Mouse (Mus musculus) hindbrain, embryonic 13.5 days (tissue): ENCODE measurements at regions not wholly inside any gene's neighbourhood (a gene's known extent, or its start where the extent isn't known, plus 50 kb on each side); places are given as distances from the start of the nearest gene placed in this dataset.

Source experiments
- ATAC-seq: fragments of 200-750 bp; cut with Nextera tagmentation; 2 replicates; pipeline ENCODE4 v1.8.0; 2017; ENCODE audit warnings: moderate TSS enrichment; ENCODE audit not compliant: low FRiP score
- H3K27ac ChIP-seq: fragments of 300-500 bp; sonication (generic); 2 replicates; pipeline ENCODE4 v1.5.1; 2015; ENCODE audit warnings: inconsistent platforms, mild to moderate bottlenecking, moderate library complexity
- H3K27me3 ChIP-seq: fragments of 300-500 bp; sonication (generic); 2 replicates; pipeline ENCODE4 v1.6.1; 2015; ENCODE audit warnings: mild to moderate bottlenecking, inconsistent platforms
- H3K36me3 ChIP-seq: fragments of 300-500 bp; sonication (generic); 2 replicates; pipeline ENCODE4 v1.6.1; 2015; ENCODE audit warnings: mild to moderate bottlenecking, inconsistent platforms
- H3K4me1 ChIP-seq: fragments of 300-500 bp; sonication (generic); replicated peaks from 2 replicates; pipeline ENCODE4 v1.6.1; 2015; ENCODE audit warnings: inconsistent platforms
- H3K4me2 ChIP-seq: fragments of 300-500 bp; sonication (generic); 2 replicates; pipeline ENCODE4 v1.6.1; 2015; ENCODE audit warnings: inconsistent platforms, mild to moderate bottlenecking, moderate library complexity
- H3K4me3 ChIP-seq: fragments of 300-500 bp; sonication (generic); 2 replicates; pipeline ENCODE4 v1.5.1; 2015; ENCODE audit warnings: mild to moderate bottlenecking, inconsistent platforms
- H3K9ac ChIP-seq: fragments of 300-500 bp; sonication (generic); 2 replicates; pipeline ENCODE4 v1.6.1; 2015; ENCODE audit warnings: mild to moderate bottlenecking, inconsistent platforms
- H3K9me3 ChIP-seq: fragments of 300-500 bp; sonication (generic); 2 replicates; pipeline ENCODE4 v1.6.1; 2016; ENCODE audit warnings: inconsistent platforms
- WGBS: fragments of 180-500 bp; shearing (Covaris S2); methylation state at CpG from one replicate; pipeline ENCODE4 v1.1.7; 2015; 5-methylcytosine and 5-hydroxymethylcytosine counted together

GRCm38 (mm10) chr8:41820605-41821395, 403.9 kb upstream of the Frg1 start:
- no peaks in the 10 kb centered on the region for H3K27me3 ChIP-seq
- H3K4me3 ChIP-seq, result no peak overlapping the region
- H3K9me3 ChIP-seq, result no peaks in the 10 kb centered on the region
- no peak overlapping the region for H3K9ac ChIP-seq
- ATAC-seq, result no peak
- no peak overlapping the region for H3K4me2 ChIP-seq
- 84% methylated on average over 4 of the region's 4 CpGs for WGBS
- H3K36me3 ChIP-seq, result no peaks in the 10 kb centered on the region
- no peaks in the 10 kb centered on the region for H3K4me1 ChIP-seq
- no peak overlapping the region for H3K27ac ChIP-seq

GRCm38 (mm10) chr8:41818577-41818976, 401.7 kb upstream of the Frg1 start:
- WGBS, result 69% methylated on average over 5 of the region's 5 CpGs

GRCm38 (mm10) chr8:41818079-41818478, 401.2 kb upstream of the Frg1 start:
- Histone ChIP-seq H3K27ac (no peak overlapping the region), H3K36me3 (no peaks in the 10 kb centered on the region), H3K4me1 (no peaks in the 10 kb centered on the region), H3K9ac (no peak overlapping the region), H3K4me3 (no peak overlapping the region), H3K4me2 (no peak overlapping the region), H3K27me3 (no peaks in the 10 kb centered on the region), H3K9me3 (no peaks in the 10 kb centered on the region)
- 81% methylated on average over 1 of the region's 1 CpGs for WGBS
- no peak for ATAC-seq

More at GRCm38 (mm10) chr8:41818577-41818976, 401.7 kb upstream of the Frg1 start:
- H3K9ac ChIP-seq, result no peak overlapping the region
- ATAC-seq, result no peak
- H3K9me3 ChIP-seq, result no peaks in the 10 kb centered on the region
- H3K4me3 ChIP-seq, result no peak overlapping the region
- H3K4me2 ChIP-seq, result no peak overlapping the region
- H3K4me1 ChIP-seq, result no peaks in the 10 kb centered on the region
- peak overlapping the region; percentile 44; the same call in 1 of the 2 replicates for H3K27ac ChIP-seq
- no peaks in the 10 kb centered on the region for H3K36me3 ChIP-seq
- H3K27me3 ChIP-seq, result no peaks in the 10 kb centered on the region

GRCm38 (mm10) chr8:41815272-41815671, 398.4 kb upstream of the Frg1 start:
- 88% methylated on average over 3 of the region's 3 CpGs for WGBS
- no peak for ATAC-seq

GRCm38 (mm10) chr8:41795625-41796024, 378.8 kb upstream of the Frg1 start:
- 76% methylated on average over 2 of the region's 2 CpGs for WGBS
- H3K4me3 ChIP-seq, result no peak overlapping the region
- no peaks in the 10 kb centered on the region for H3K27me3 ChIP-seq
- no peaks in the 10 kb centered on the region for H3K9me3 ChIP-seq
- no peak overlapping the region for H3K4me2 ChIP-seq
- no peak for ATAC-seq
- no peaks in the 10 kb centered on the region for H3K4me1 ChIP-seq
- H3K36me3 ChIP-seq, result no peaks in the 10 kb centered on the region
- H3K9ac ChIP-seq, result no peak overlapping the region
- no peak overlapping the region for H3K27ac ChIP-seq

More at GRCm38 (mm10) chr8:41815272-41815671, 398.4 kb upstream of the Frg1 start:
- Histone ChIP-seq H3K9me3 (no peaks in the 10 kb centered on the region), H3K4me1 (no peaks in the 10 kb centered on the region), H3K4me2 (no peak overlapping the region), H3K9ac (no peak overlapping the region), H3K4me3 (no peak overlapping the region), H3K27me3 (no peaks in the 10 kb centered on the region), H3K36me3 (no peaks in the 10 kb centered on the region), H3K27ac (no peak overlapping the region)

GRCm38 (mm10) chr8:41786952-41787861, 370.3 kb upstream of the Frg1 start:
- 0 out of 2 replicates have a peak, but pooled peaks have one; percentile 28 for ATAC-seq
- Histone ChIP-seq H3K9ac (no peak overlapping the region), H3K4me3 (no peak overlapping the region), H3K27me3 (no peaks in the 10 kb centered on the region), H3K36me3 (no peaks in the 10 kb centered on the region), H3K4me1 (0 out of 2 replicates have a peak, but pooled peaks cover 5% of the 10 kb centered on the region), H3K4me2 (no peak overlapping the region), H3K27ac (no peak overlapping the region), H3K9me3 (no peaks in the 10 kb centered on the region)
- WGBS, result 62% methylated on average over 9 of the region's 9 CpGs

GRCm38 (mm10) chr8:41785977-41786376, 369.1 kb upstream of the Frg1 start:
- ATAC-seq, result no peak
- Histone ChIP-seq H3K27me3 (no peaks in the 10 kb centered on the region), H3K9ac (no peak overlapping the region), H3K9me3 (no peaks in the 10 kb centered on the region), H3K4me2 (no peak overlapping the region), H3K4me1 (0 out of 2 replicates have a peak, but pooled peaks cover 5% of the 10 kb centered on the region), H3K36me3 (no peaks in the 10 kb centered on the region), H3K27ac (no peak overlapping the region), H3K4me3 (no peak overlapping the region)
- WGBS, result 63% methylated on average over 2 of the region's 2 CpGs

- Histone ChIP-seq H3K27ac (no peak overlapping the region), H3K27me3 (no peaks in the 10 kb centered on the region), H3K9ac (no peak overlapping the region), H3K36me3 (no peaks in the 10 kb centered on the region), H3K4me1 (0 out of 2 replicates have a peak, but pooled peaks cover 5% of the 10 kb centered on the region), H3K4me3 (no peak overlapping the region), H3K4me2 (no peak overlapping the region), H3K9me3 (no peaks in the 10 kb centered on the region)
- WGBS, result 80% methylated on average over 1 of the region's 1 CpGs
- ATAC-seq, result no peak
Measured at GRCm38 (mm10) chr8:41782837-41783236, 366.0 kb upstream of the Frg1 start.

- Histone ChIP-seq H3K4me2 (no peak overlapping the region), H3K27me3 (no peaks in the 10 kb centered on the region), H3K4me3 (no peak overlapping the region), H3K36me3 (no peaks in the 10 kb centered on the region), H3K9ac (no peak overlapping the region), H3K27ac (no peak overlapping the region), H3K9me3 (no peaks in the 10 kb centered on the region), H3K4me1 (no peaks in the 10 kb centered on the region)
- ATAC-seq, result no peak
- WGBS, result 94% methylated on average over 3 of the region's 3 CpGs
Measured at GRCm38 (mm10) chr8:41779459-41779858, 362.6 kb upstream of the Frg1 start.

- ATAC-seq, result no peak
- Histone ChIP-seq H3K4me1 (no peaks in the 10 kb centered on the region), H3K4me3 (no peak overlapping the region), H3K9ac (no peak overlapping the region), H3K27me3 (no peaks in the 10 kb centered on the region), H3K9me3 (no peaks in the 10 kb centered on the region), H3K27ac (no peak overlapping the region), H3K36me3 (no peaks in the 10 kb centered on the region), H3K4me2 (no peak overlapping the region)
- 68% methylated on average over 4 of the region's 4 CpGs for WGBS
Measured at GRCm38 (mm10) chr8:41771729-41772128, 354.9 kb upstream of the Frg1 start.

GRCm38 (mm10) chr8:41753481-41753880, 336.6 kb upstream of the Frg1 start:
- 87% methylated on average over 1 of the region's 1 CpGs for WGBS
- no peak overlapping the region for H3K9ac ChIP-seq
- H3K27ac ChIP-seq, result no peak overlapping the region
- no peaks in the 10 kb centered on the region for H3K27me3 ChIP-seq
- H3K4me1 ChIP-seq, result no peaks in the 10 kb centered on the region
- H3K36me3 ChIP-seq, result no peaks in the 10 kb centered on the region
- H3K9me3 ChIP-seq, result no peaks in the 10 kb centered on the region
- H3K4me3 ChIP-seq, result no peak overlapping the region
- no peak for ATAC-seq
- no peak overlapping the region for H3K4me2 ChIP-seq

- Histone ChIP-seq H3K27me3 (no peaks in the 10 kb centered on the region), H3K36me3 (no peaks in the 10 kb centered on the region), H3K4me3 (no peak overlapping the region), H3K9ac (no peak overlapping the region), H3K4me2 (no peak overlapping the region), H3K4me1 (no peaks in the 10 kb centered on the region), H3K9me3 (no peaks in the 10 kb centered on the region), H3K27ac (no peak overlapping the region)
- ATAC-seq, result no peak
- 84% methylated on average over 2 of the region's 2 CpGs for WGBS
Measured at GRCm38 (mm10) chr8:41752641-41753040, 335.8 kb upstream of the Frg1 start.
